Mouse (Mus musculus) testis, adult 2 months (tissue): ENCODE data around the gene Akip1.

Experiments
- CTCF ChIP-seq: fragments of 200-500 bp; IDR thresholded peaks from 2 replicates; pipeline ENCODE4 v1.5.1; 2012; ENCODE audit warnings: low read depth, mild to moderate bottlenecking, inconsistent platforms, low read length, moderate library complexity; ENCODE audit not compliant: control insufficient read depth, insufficient read depth, insufficient replicate concordance
- POLR2A ChIP-seq: fragments of 200-500 bp; IDR thresholded peaks from 2 replicates; pipeline ENCODE4 v1.6.1; 2012; ENCODE audit warnings: low read depth, mild to moderate bottlenecking, inconsistent platforms, low read length, moderate library complexity; ENCODE audit not compliant: control insufficient read depth

DNA sequence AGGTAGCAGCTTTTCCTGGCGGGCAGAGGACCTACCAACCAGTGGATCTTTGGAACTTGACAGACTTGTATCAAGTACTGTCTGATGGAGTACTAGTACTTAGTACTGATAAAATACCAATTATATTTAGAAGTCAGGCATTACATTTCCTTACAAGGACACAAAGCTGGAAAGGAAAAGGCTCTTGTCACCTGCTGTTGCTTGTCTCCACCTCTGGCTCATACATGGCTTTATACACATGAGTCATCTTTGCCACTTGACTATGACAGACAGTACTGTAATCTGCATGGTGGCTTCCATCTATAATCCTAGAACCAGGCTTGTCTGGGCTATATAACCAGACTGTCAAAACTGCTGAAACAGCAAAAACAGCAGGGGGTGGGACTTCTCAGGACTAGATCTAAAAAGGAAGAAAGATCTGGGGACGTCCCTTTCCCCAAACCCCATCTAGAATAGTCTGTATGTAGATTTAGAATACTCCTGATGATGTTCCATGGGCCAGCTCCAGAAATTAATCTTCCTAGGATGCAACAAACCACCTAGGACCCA, 10.0 kb downstream of the Akip1 start:
- TF ChIP-seq CTCF (no peak), POLR2A (no peak)
